Comparison of ENCODE assay signal across 27 mouse cellular contexts in genomic region chr4:130071758-130072157, GRCm38 (mm10). TPM values are rescaled to one million over a fixed set of nuclear protein-coding genes. Genes with fewer than 3 reads are reported as not detected.
"Had no signal": no experiment of that assay in that cellular context is flagged by ENCODE, and none has a peak within 500 bp of the region (broad histone marks: within the 10 kb centered on the region; RNA-seq: fewer than 3 reads in every experiment).

No protein-coding gene starts in this region.

- H3K27ac ChIP-seq: embryonic facial prominence, embryonic 10.5 days; embryonic facial prominence, embryonic 12.5 days; embryonic facial prominence, embryonic 13.5 days; embryonic facial prominence, embryonic 15.5 days; forebrain, embryonic 10.5 days; forebrain, embryonic 12.5 days; forebrain, embryonic 13.5 days; gastrocnemius, adult 2 months; heart, adult 2 months; heart, embryonic 10.5 days had no signal

- H3K27me3 ChIP-seq: embryonic facial prominence, embryonic 12.5 days; forebrain, embryonic 15.5 days had no signal

- H3K9me3 ChIP-seq: embryonic facial prominence, embryonic 10.5 days; embryonic facial prominence, embryonic 12.5 days; embryonic facial prominence, embryonic 13.5 days; embryonic facial prominence, embryonic 15.5 days; forebrain, embryonic 10.5 days; forebrain, embryonic 12.5 days; forebrain, embryonic 13.5 days; forebrain, embryonic 15.5 days; heart, embryonic 10.5 days had no signal

- DNase-seq: cerebellum, adult 9-10 months; cerebellum, adult 9-11 months; cerebellum, postnatal 10 days; cerebellum, postnatal 25 days; cerebellum, postnatal 36 days; embryo, embryonic 11 days; forebrain, postnatal 0 days; gastrocnemius, adult 2 months; gastrocnemius, postnatal 10 days; gastrocnemius, postnatal 14 days; gastrocnemius, postnatal 25 days; gastrocnemius, postnatal 36 days; heart, adult 11 months; heart, adult 18-20 months; heart, adult 2 months had no signal

- H3K4me1 ChIP-seq: embryonic facial prominence, embryonic 12.5 days; heart, embryonic 10.5 days had no signal

- H3K4me3 ChIP-seq: embryonic facial prominence, embryonic 10.5 days; embryonic facial prominence, embryonic 12.5 days; embryonic facial prominence, embryonic 13.5 days; embryonic facial prominence, embryonic 15.5 days; erythroblast, embryonic 14.5 days; forebrain, embryonic 10.5 days; forebrain, embryonic 12.5 days; forebrain, embryonic 13.5 days; forebrain, embryonic 15.5 days; gastrocnemius, adult 2 months; heart, adult 2 months; heart, embryonic 10.5 days had no signal

- ATAC-seq: forebrain, embryonic 13.5 days; forebrain, embryonic 14.5 days; forebrain, embryonic 15.5 days; forebrain, embryonic 16.5 days; forebrain, postnatal 0 days had no signal

- H3K9ac ChIP-seq: embryonic facial prominence, embryonic 12.5 days; embryonic facial prominence, embryonic 13.5 days; embryonic facial prominence, embryonic 15.5 days; forebrain, embryonic 12.5 days; forebrain, embryonic 13.5 days; forebrain, embryonic 15.5 days; forebrain, postnatal 0 days had no signal

- H3K36me3 ChIP-seq: embryonic facial prominence, embryonic 10.5 days; embryonic facial prominence, embryonic 12.5 days; forebrain, embryonic 10.5 days; forebrain, embryonic 12.5 days; forebrain, embryonic 15.5 days; heart, embryonic 10.5 days had no signal

RNA-seq across cellular contexts. Expression of gene Col16a1, which starts 24.1 kb away (rescaled TPM):
- polyA plus RNA-seq: erythroblast, embryonic 14.5 days had no signal
